Mouse (Mus musculus): ENCODE measurements around the gene Nlrc4. TPM values are rescaled to one million over a fixed set of nuclear protein-coding genes. Genes with fewer than 3 reads are reported as not detected.

The Nlrc4 gene
- total RNA-seq, 2 experiments from 2014 or later = 0.31 to 0.35 TPM

Other genes starting within 250 kb of the Nlrc4 start
- 10 to 100 TPM; 64.4 to 72.6 TPM for gene Memo1, start 163.6 kb downstream of the Nlrc4 start, total RNA-seq (2021)
- 10 to 100 TPM; 45.5 to 48.9 TPM for gene Dpy30, start 135.2 kb downstream of the Nlrc4 start, total RNA-seq (2021)
- 10 to 100 TPM; 31.6 to 33.3 TPM for gene Spast, start 120.2 kb downstream of the Nlrc4 start, total RNA-seq (2021)
- 1 to 10 TPM; 9.3 to 9.5 TPM for gene Slc30a6, start 63.5 kb downstream of the Nlrc4 start, total RNA-seq (2021)
- 10 to 100 TPM; 67.8 to 68.2 TPM for gene Yipf4, start 30.4 kb upstream of the Nlrc4 start, total RNA-seq (2021)
- gene Birc6, start 69.2 kb upstream of the Nlrc4 start, total RNA-seq (2021) = 10 to 100 TPM; 82.2 to 82.6 TPM